Mouse (Mus musculus): ENCODE data around the gene Rab20.

DNA sequence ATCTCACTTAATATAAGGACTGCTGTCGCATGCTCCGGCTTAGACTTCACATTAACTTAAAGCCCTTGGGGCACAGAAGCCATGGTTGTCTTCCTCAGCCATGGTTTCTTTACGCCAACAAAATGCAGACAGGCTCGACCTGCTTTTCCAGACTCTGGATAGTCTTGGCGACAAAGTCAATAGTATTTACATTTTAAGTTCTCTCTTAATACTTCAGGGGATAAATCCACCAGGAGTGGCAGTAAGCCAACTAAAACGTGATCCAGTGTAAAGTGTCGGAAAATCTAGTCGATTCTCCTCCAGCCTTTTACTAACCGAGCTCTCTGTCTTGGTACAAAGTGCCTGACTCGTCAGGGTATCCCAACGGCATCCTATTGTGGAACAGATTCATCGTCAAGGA lies 19.8 kb upstream of the Rab20 start:
- TF ChIP-seq CTCF (conservative IDR thresholded peaks at IDR 0.05; ENCODE audit: low read length) (no peak), NANOG (IDR thresholded peaks at IDR 0.05; ENCODE audit: borderline replicate concordance, low read length) (no peak)
